16 mouse cellular contexts compared by ENCODE assay signal in genomic region chr10:90999899-91000298, GRCm38 (mm10).
DNase-seq lines count a peak whose midpoint lies in the region; ATAC-seq lines count a peak whose summit lies in the region.
"Had no signal": no experiment of that assay in that cellular context is flagged by ENCODE, and none has a peak within 500 bp of the region (broad histone marks: within the 10 kb centered on the region; RNA-seq: fewer than 3 reads in every experiment).

No protein-coding gene starts in this region.

- H3K27me3 ChIP-seq in hindbrain, embryonic 13.5 days, result no peaks in the 10 kb centered on the region
- no peaks in the 10 kb centered on the region for H3K27me3 ChIP-seq in heart, embryonic 10.5 days (ENCODE audit: insufficient read depth, poor library complexity, severe bottlenecking)
- H3K27me3 ChIP-seq: embryonic facial prominence, embryonic 13.5 days; forebrain, embryonic 13.5 days; heart, embryonic 13.5 days; intestine, embryonic 15.5 days; megakaryocyte, embryonic 14.5 days; neural tube, embryonic 12.5 days had no signal

- no peaks in the 10 kb centered on the region for H3K4me1 ChIP-seq in hindbrain, embryonic 13.5 days (replicated peaks)
- no peaks in the 10 kb centered on the region for H3K4me1 ChIP-seq in heart, embryonic 10.5 days
- H3K4me1 ChIP-seq: embryonic facial prominence, embryonic 13.5 days; forebrain, embryonic 13.5 days; heart, embryonic 13.5 days; intestine, embryonic 15.5 days; neural tube, embryonic 12.5 days had no signal

- peak; percentile 46 to 74 for DNase-seq in frontal cortex, postnatal 36 days (ENCODE audit: low spot score in 2 of 2)
- no peak for DNase-seq in frontal cortex, postnatal 10 days (ENCODE audit: low spot score in 2 of 2)
- DNase-seq in left cerebral cortex, postnatal 14 days (ENCODE audit: low spot score in 2 of 2), result peak; percentile 44 to 62
- DNase-seq in left cerebral cortex, adult 11 months (ENCODE audit: low spot score), result no peak
- DNase-seq in fat pad, adult 2 months (ENCODE audit: extremely low read depth, low read depth, low spot score), result peak; percentile 1
- DNase-seq in heart, embryonic 10.5 days (ENCODE audit: low spot score), result no peak
- DNase-seq: gastrocnemius, postnatal 14 days; liver had no signal

- intact Hi-C loops in left cerebral cortex, postnatal 14 days (cut with DNase I), result no loop called here

- H3K9ac ChIP-seq in hindbrain, embryonic 13.5 days, result no peak overlapping the region
- H3K9ac ChIP-seq: embryonic facial prominence, embryonic 13.5 days; forebrain, embryonic 13.5 days; heart, embryonic 13.5 days; intestine, embryonic 15.5 days; neural tube, embryonic 12.5 days had no signal

- peaks cover 35% of the 10 kb centered on the region for H3K36me3 ChIP-seq in hindbrain, embryonic 13.5 days
- peaks cover 26% of the 10 kb centered on the region for H3K36me3 ChIP-seq in heart, embryonic 10.5 days

- H3K4me3 ChIP-seq in hindbrain, embryonic 13.5 days, result no peak overlapping the region
- no peak overlapping the region for H3K4me3 ChIP-seq in heart, embryonic 10.5 days
- H3K4me3 ChIP-seq: embryonic facial prominence, embryonic 13.5 days; forebrain, embryonic 13.5 days; heart, embryonic 13.5 days; intestine, embryonic 15.5 days; left cerebral cortex, adult 2 months; megakaryocyte, embryonic 14.5 days; neural tube, embryonic 12.5 days had no signal

- no peak for ATAC-seq in hindbrain, embryonic 13.5 days (ENCODE audit: low FRiP score)
- ATAC-seq: forebrain, embryonic 13.5 days; intestine, embryonic 15.5 days had no signal

- 92% methylated on average over 5 of the region's 5 CpGs for WGBS in hindbrain, embryonic 13.5 days
- WGBS in heart, embryonic 10.5 days, result 86% methylated on average over 5 of the region's 5 CpGs

- no peaks in the 10 kb centered on the region for H3K9me3 ChIP-seq in hindbrain, embryonic 13.5 days
- H3K9me3 ChIP-seq in heart, embryonic 10.5 days, result no peaks in the 10 kb centered on the region
- H3K9me3 ChIP-seq: embryonic facial prominence, embryonic 13.5 days; forebrain, embryonic 13.5 days; heart, embryonic 13.5 days; intestine, embryonic 15.5 days; megakaryocyte, embryonic 14.5 days; neural tube, embryonic 12.5 days had no signal

- no peak overlapping the region for H3K27ac ChIP-seq in hindbrain, embryonic 13.5 days
- H3K27ac ChIP-seq in heart, embryonic 10.5 days, result no peak overlapping the region
- H3K27ac ChIP-seq: embryonic facial prominence, embryonic 13.5 days; forebrain, embryonic 13.5 days; heart, embryonic 13.5 days; intestine, embryonic 15.5 days; left cerebral cortex, adult 2 months; neural tube, embryonic 12.5 days had no signal

- H3K4me2 ChIP-seq in hindbrain, embryonic 13.5 days, result no peak overlapping the region
- H3K4me2 ChIP-seq: embryonic facial prominence, embryonic 13.5 days; forebrain, embryonic 13.5 days; heart, embryonic 13.5 days; intestine, embryonic 15.5 days; neural tube, embryonic 12.5 days had no signal

Comparison
In these comparisons a context has a peak if more than half of its experiments do, and no peak if none do; other contexts are left out.
1. DNase-seq: peak in frontal cortex, postnatal 36 days (2 of 2), left cerebral cortex, postnatal 14 days (2 of 2) and fat pad, adult 2 months (single experiment); none in frontal cortex, postnatal 10 days (0 of 2), left cerebral cortex, adult 11 months (single experiment) and heart, embryonic 10.5 days (single experiment).